In the genomic region with DNA sequence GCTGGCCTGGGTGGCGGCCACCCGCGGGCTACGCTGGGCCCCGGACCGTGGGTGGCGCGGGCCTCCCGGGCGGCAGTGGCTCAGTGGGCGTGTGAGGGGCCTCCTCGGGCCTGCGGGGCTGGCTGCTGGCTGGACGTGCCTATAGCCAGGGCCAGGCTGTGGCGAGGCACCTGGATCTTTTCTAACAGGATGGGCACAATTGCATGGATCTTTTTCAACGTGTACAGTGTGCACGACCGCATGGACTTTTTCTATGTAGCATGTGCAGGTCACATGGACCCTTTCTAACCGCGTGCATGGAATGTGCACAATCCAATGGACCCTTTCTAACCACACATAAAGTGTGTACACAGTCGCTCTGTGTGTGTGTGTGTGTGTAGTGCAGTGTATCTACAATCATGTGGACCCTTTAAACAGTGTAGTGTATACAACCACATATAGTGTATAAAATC, we compare ENCODE assay signal across 8 mouse cellular contexts. TPM values are rescaled to one million over a fixed set of nuclear protein-coding genes. Genes with fewer than 3 reads are reported as not detected.
DNase-seq lines count a peak whose midpoint lies in the region; ATAC-seq lines count a peak whose summit lies in the region.

No protein-coding gene starts in this region.

- H3K36me3 ChIP-seq in lung, embryonic 16.5 days (ENCODE audit: control insufficient read depth, insufficient read depth, low read length), result no peaks in the 10 kb centered on the region
- H3K36me3 ChIP-seq in hindbrain, embryonic 14.5 days (replicated peaks; ENCODE audit: control insufficient read depth, insufficient read depth), result no peaks in the 10 kb centered on the region
- no peaks in the 10 kb centered on the region for H3K36me3 ChIP-seq in midbrain, embryonic 15.5 days (replicated peaks)

- H3K9ac ChIP-seq in lung, embryonic 16.5 days (ENCODE audit: low read length), result peak overlapping the region; percentile 94
- H3K9ac ChIP-seq in hindbrain, embryonic 14.5 days, result peak overlapping the region; percentile 81
- H3K9ac ChIP-seq in midbrain, embryonic 15.5 days, result peak overlapping the region; percentile 96

- H3K4me1 ChIP-seq in lung, embryonic 16.5 days (replicated peaks; ENCODE audit: control insufficient read depth, insufficient read depth, low read length), result peaks cover 13% of the 10 kb centered on the region
- H3K4me1 ChIP-seq in hindbrain, embryonic 14.5 days (replicated peaks; ENCODE audit: control insufficient read depth, insufficient read depth, low read length), result peaks cover 28% of the 10 kb centered on the region
- H3K4me1 ChIP-seq in midbrain, embryonic 15.5 days, result peaks cover 34% of the 10 kb centered on the region

- 2% methylated on average over 20 of the region's 21 CpGs for WGBS in lung, embryonic 16.5 days
- 4% methylated on average over 20 of the region's 21 CpGs for WGBS in hindbrain, embryonic 14.5 days
- WGBS in midbrain, embryonic 15.5 days, result 4% methylated on average over 21 of the region's 21 CpGs

- peak; percentile 22 for ATAC-seq in cerebellum, adult (ENCODE audit: insufficient number of reproducible peaks, low FRiP score, low TSS enrichment)
- no peak; the same call in 1 of the 2 replicates for ATAC-seq in lung, embryonic 16.5 days (ENCODE audit: low read depth)
- peak; percentile 66 for ATAC-seq in hindbrain, embryonic 14.5 days (ENCODE audit: low FRiP score)
- ATAC-seq in midbrain, embryonic 15.5 days (replicated peaks), result peak; percentile 79

- DNase-seq in cerebellum, postnatal 36 days, result no peak
- DNase-seq in lung, postnatal 25 days (ENCODE audit: low spot score), result no peak
- DNase-seq in hindbrain, embryonic 14.5 days (ENCODE audit: low spot score), result peak; percentile 61
- no peak for DNase-seq in yolk sac, embryonic 10.5 days (ENCODE audit: low spot score)
- no peak for DNase-seq in spleen, postnatal 14 days (ENCODE audit: low spot score in 2 of 2)

- H3K27me3 ChIP-seq in lung, embryonic 16.5 days (ENCODE audit: control insufficient read depth, insufficient read depth, low read depth, low read length), result no peaks in the 10 kb centered on the region
- H3K27me3 ChIP-seq in hindbrain, embryonic 14.5 days (ENCODE audit: control insufficient read depth, insufficient read depth, low read length), result no peaks in the 10 kb centered on the region
- H3K27me3 ChIP-seq in midbrain, embryonic 15.5 days (replicated peaks), result no peaks in the 10 kb centered on the region

- peak overlapping the region; percentile 95 for H3K27ac ChIP-seq in lung, embryonic 16.5 days (ENCODE audit: low read length)
- peak overlapping the region; percentile 87 for H3K27ac ChIP-seq in hindbrain, embryonic 14.5 days
- peak overlapping the region; percentile 95 for H3K27ac ChIP-seq in midbrain, embryonic 15.5 days

- peak overlapping the region; percentile 85 for H3K4me3 ChIP-seq in lung, embryonic 16.5 days (ENCODE audit: low read length)
- peak overlapping the region; percentile 66 for H3K4me3 ChIP-seq in hindbrain, embryonic 14.5 days (replicated peaks; ENCODE audit: low read length)
- peak overlapping the region; percentile 68 for H3K4me3 ChIP-seq in midbrain, embryonic 15.5 days

- no peaks in the 10 kb centered on the region for H3K9me3 ChIP-seq in lung, embryonic 16.5 days (ENCODE audit: control insufficient read depth, low read length)
- H3K9me3 ChIP-seq in hindbrain, embryonic 14.5 days (ENCODE audit: control insufficient read depth, low read length), result no peaks in the 10 kb centered on the region
- H3K9me3 ChIP-seq in midbrain, embryonic 15.5 days, result no peaks in the 10 kb centered on the region

- H3K4me2 ChIP-seq in lung, embryonic 16.5 days (ENCODE audit: low read depth, low read length), result peak overlapping the region; percentile 95
- H3K4me2 ChIP-seq in hindbrain, embryonic 14.5 days (replicated peaks), result peak overlapping the region; percentile 91
- H3K4me2 ChIP-seq in midbrain, embryonic 15.5 days, result peak overlapping the region; percentile 92

RNA-seq across cellular contexts. Expression of a gene that starts 0.5 kb away (rescaled TPM):
- 18.5 and 19.7 TPM in 2 replicates for polyA plus RNA-seq in lung, embryonic 16.5 days (2015; fragmentation: Nextera tagmentation; extraction: Ambion mirVana)
- polyA plus RNA-seq in hindbrain, embryonic 14.5 days (2014; fragmentation: Nextera tagmentation; extraction: Ambion mirVana), result 11.4 and 11.9 TPM in 2 replicates
- 15.6 and 15.7 TPM in 2 replicates for polyA plus RNA-seq in midbrain, embryonic 15.5 days (2015; fragmentation: Nextera tagmentation; extraction: Ambion mirVana)

RNA-seq across cellular contexts. Expression of a gene that starts 45.0 kb away (rescaled TPM):
- polyA plus RNA-seq in lung, embryonic 16.5 days (2015; fragmentation: Nextera tagmentation; extraction: Ambion mirVana), result 17.5 and 17.7 TPM in 2 replicates
- 15.2 and 16.1 TPM in 2 replicates for polyA plus RNA-seq in hindbrain, embryonic 14.5 days (2014; fragmentation: Nextera tagmentation; extraction: Ambion mirVana)
- polyA plus RNA-seq in midbrain, embryonic 15.5 days (2015; fragmentation: Nextera tagmentation; extraction: Ambion mirVana), result 14.9 and 17.0 TPM in 2 replicates
